Mouse (Mus musculus) lung, adult 2 months (tissue): ENCODE measurements around the gene Spata5. TPM values are rescaled to one million over a fixed set of nuclear protein-coding genes. Genes with fewer than 3 reads are reported as not detected.
"Not testable (repeated sequence)": the region's sequence is repeated elsewhere in the genome, so short reads cannot be mapped to it uniquely, and the experiment has no call there.

Source experiments
- DNase-seq: peaks from one replicate; pipeline ENCODE4 v3.0.0; 2022
- H3K4me1 ChIP-seq: fragments of 200-500 bp; 2 replicates; pipeline ENCODE4 v1.6.1; 2011; ENCODE audit warnings: low read length; ENCODE audit not compliant: control insufficient read depth, insufficient read depth
- H3K4me3 ChIP-seq: fragments of 200-500 bp; replicated peaks from 2 replicates; pipeline ENCODE3; 2011; ENCODE audit warnings: low read depth, mild to moderate bottlenecking, control low read depth, low read length; ENCODE audit errors: extremely low read depth
- CTCF ChIP-seq: fragments of 200-500 bp; IDR thresholded peaks from 2 replicates; pipeline ENCODE4 v1.5.1; 2011; ENCODE audit warnings: mild to moderate bottlenecking, low read length, control low read depth; ENCODE audit not compliant: insufficient read depth
- POLR2A ChIP-seq: fragments of 200-500 bp; IDR thresholded peaks from 2 replicates; pipeline ENCODE4 v1.6.1; 2011; ENCODE audit warnings: low read depth, mild to moderate bottlenecking, control low read depth, low read length, borderline replicate concordance; ENCODE audit errors: extremely low read depth
- WGBS: fragments of 180-500 bp; shearing (Covaris S2); methylation state at CpG from one replicate; pipeline ENCODE4 v1.1.7; 2018; 5-methylcytosine and 5-hydroxymethylcytosine counted together
- polyA plus RNA-seq: library from polyadenylated mRNA; depleted of rRNA; stranded (reverse); fragments of >200 nt; gene quantifications from 2 replicates; pipeline ENCODE4 v1.2.3, GENCODE M21; 2012

Gene Spata5
- polyA plus RNA-seq, 1 experiment: 2.4 TPM

DNA sequence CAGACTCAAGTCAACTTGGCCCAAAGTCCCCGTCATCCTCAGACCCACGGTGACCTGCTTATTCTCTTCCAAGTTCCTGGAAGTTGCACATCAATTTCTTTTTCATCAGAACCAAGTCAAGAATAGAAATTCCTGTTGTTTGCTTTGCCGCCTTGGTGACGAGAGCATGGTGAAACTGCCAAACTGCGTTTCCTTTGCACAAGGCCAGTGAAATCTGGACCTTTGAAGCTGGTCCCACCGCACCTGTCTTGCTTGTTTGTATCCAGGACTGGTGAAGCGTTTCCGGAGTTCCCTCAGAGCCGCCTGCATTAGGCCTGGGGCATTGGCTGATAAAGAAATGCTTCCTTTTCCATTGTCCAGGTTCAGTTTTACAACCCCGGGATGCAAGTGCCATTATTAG lies 176.0 kb downstream of the Spata5 start:
- Histone ChIP-seq H3K4me3 (no peak overlapping the region), H3K4me1 (no peaks in the 10 kb centered on the region)
- WGBS: 47% methylated on average over 10 of the region's 10 CpGs
- no peak for TF ChIP-seq CTCF
- no peak for TF ChIP-seq POLR2A
- no peak for DNase-seq

DNA sequence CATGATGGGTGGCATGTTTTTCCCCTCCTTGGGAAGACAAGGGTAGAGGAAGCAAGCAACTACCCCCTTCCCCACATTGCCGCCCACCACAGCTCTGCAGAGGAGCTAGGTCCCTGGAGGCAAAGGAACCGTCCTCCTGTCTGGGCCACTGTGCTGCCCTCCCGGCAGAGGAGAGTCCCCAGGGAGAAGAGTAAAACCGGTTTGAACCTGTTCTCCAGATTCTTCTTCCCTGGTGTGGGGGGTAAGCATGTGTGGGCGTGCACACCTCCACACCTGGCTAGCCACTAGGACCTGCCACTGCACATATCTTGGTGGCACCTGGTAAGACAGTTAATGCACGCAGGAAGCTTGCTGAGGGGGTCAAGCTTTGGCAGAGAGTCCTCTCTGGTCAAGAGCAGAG lies 176.8 kb downstream of the Spata5 start:
- TF ChIP-seq POLR2A (no peak), CTCF (no peak)
- H3K4me1 ChIP-seq: no peaks in the 10 kb centered on the region
- 66% methylated on average over 6 of the region's 6 CpGs for WGBS
- no peak for DNase-seq
- no peak overlapping the region for H3K4me3 ChIP-seq

DNA sequence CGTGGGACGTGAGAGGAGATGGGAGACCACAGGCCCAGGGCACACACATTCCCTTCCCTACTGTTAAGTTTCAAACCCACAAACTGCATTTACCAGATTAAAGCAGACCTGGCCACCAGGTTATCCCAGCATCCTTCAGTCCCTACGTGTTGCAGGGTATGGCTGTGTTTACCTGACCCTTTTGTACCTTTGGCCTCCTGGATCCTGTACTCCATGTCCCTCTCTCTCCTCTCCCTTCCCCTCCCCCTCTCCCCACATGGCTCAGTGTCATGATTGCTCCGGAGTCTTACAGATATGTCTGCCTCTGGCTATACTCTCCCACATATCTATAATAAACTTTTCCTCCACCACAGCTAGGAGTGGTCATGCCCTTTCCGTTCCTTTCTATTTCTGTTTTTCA lies 177.5 kb downstream of the Spata5 start:
- DNase-seq: no peak
- no peak for TF ChIP-seq CTCF
- Histone ChIP-seq H3K4me1 (no peaks in the 10 kb centered on the region), H3K4me3 (no peak overlapping the region)
- WGBS: 76% methylated on average over 5 of the region's 5 CpGs

DNA sequence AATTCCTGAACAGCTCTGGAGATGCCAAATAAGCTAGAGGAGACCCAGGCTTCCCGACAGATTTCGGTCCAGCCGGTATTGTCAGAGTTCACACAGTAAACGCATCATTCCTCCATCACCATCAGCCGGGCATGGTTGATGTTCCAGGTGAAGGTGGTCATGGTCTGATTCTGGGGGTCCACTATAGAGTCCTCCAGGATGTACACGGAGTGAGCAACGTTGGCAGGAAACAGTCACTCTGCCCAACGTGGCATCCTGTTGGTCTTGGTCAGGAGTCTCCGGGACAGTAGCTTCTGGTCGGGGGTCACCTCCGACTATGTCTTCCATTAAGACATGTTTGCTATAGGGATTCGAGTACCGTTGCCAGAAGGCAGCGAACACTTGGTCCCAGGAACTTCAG lies 179.9 kb downstream of the Spata5 start:
- H3K4me3 ChIP-seq, H3K4me1 ChIP-seq, DNase-seq: not testable (repeated sequence)
- 82% methylated on average over 14 of the region's 14 CpGs for WGBS

DNA sequence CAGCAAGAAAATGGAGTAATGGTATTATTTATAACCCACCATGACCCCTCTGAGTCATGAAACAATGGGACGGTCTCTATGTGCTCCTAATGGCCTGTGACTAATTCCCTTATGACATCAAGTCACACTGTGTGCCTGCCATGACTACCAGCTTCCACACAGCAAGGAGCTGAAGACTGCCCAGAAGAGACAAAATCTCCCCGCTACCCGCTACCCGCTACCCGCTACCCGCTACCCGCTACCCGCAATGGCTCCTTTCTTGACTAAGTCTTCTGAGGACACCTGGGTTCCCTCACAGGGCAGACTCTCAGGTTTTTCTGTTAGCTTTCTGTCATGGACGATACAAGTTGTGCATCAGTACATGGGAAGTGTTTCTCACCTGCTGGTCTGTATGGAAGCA lies 182.7 kb downstream of the Spata5 start:
- Histone ChIP-seq H3K4me1 (peaks cover 5% of the 10 kb centered on the region; the same call in 1 of the 2 replicates), H3K4me3 (no peak overlapping the region)
- no peak for DNase-seq
- TF ChIP-seq CTCF (no peak), POLR2A (no peak)
- WGBS: 95% methylated on average over 9 of the region's 9 CpGs

DNA sequence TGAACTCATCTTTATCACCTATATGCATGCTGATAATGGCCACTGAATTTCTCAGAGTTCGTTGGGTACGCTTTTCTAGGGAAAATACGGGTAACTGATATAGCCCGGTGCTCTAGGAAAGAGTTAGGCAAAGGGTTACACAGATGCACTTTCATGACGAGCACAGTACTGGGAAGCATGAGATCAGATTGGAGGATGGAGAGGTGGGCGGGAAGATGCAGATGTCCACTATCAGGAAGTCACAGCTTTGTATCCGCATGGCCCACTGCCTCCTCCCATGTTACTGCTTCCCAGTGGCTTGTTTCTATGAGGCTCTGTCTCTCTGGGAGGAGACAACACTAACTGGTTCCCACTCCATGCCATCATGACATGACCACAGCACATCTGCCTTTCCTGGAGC lies 183.2 kb downstream of the Spata5 start:
- DNase-seq: no peak
- WGBS: 84% methylated on average over 7 of the region's 7 CpGs
- TF ChIP-seq CTCF (no peak), POLR2A (no peak)
- Histone ChIP-seq H3K4me1 (peaks cover 5% of the 10 kb centered on the region; the same call in 1 of the 2 replicates), H3K4me3 (no peak overlapping the region)

DNA sequence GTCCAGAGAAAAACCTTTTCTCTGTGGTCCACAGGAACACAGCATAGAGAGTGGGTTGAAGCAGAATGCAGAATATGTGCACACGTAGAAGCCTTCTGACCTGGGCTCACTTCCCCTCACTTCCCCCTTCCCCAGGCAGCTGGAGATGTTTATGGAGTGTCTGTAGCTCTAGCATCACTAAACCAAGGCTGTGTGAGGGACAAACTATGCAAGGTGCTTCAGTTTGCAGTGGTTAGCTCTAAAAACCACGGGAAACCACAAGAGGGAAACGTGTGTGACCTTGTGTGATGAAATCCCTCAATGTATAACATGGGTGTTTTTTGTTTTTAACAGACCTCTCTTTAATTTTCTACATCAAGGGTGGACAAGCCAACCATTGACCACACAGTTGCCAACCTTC lies 183.8 kb downstream of the Spata5 start:
- WGBS: 79% methylated on average over 3 of the region's 3 CpGs
- peaks cover 5% of the 10 kb centered on the region; the same call in 1 of the 2 replicates for H3K4me1 ChIP-seq
- TF ChIP-seq POLR2A: no peak
- no peak for TF ChIP-seq CTCF
- no peak for DNase-seq
- no peak overlapping the region for H3K4me3 ChIP-seq

DNA sequence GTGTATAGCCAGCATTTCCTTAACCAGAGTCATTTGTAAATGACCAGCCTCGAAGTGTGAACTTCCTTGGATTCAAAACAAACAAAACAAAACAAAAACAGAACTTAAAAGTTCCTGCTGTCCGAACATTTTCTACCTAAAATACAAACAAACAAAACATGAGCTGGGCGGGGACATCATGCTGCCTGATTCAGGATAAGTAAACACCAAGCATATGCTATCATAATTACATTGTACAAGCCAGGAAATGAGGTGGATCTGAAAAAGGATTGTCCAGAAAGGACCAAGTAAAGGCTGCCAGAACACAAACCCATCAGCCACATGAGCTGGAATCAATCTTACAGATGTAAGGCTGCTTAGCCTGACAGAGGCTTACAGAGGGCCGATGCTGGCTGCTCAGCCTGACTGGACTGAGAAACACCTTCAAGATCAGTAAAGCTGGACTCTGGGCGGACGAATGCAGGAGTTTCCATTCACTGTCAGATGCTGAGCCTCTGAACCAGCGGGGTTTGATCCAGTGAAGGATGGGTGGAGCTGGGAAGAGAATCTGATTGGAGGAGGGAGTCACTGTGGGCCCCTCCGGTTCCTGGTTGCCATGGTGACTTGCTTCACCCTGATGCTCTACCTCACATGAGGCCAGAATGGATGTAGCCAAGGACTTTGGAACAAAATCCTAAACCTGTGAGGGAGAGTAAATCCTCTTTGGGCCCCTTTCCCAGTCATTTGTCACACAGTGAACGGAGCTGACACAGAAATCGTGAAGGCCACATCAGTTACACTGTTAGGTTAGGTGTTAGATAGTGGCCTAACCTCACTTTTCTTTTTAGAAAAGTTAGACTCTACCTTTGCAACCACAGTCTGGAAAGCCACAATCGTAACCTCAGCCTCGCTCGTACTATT lies 185.5 kb downstream of the Spata5 start:
- WGBS: 43% methylated on average over 13 of the region's 13 CpGs
- no peak overlapping the region for H3K4me3 ChIP-seq
- DNase-seq: no peak
- peaks cover 5% of the 10 kb centered on the region; the same call in 1 of the 2 replicates for H3K4me1 ChIP-seq
- TF ChIP-seq POLR2A: no peak
- TF ChIP-seq CTCF: no peak

DNA sequence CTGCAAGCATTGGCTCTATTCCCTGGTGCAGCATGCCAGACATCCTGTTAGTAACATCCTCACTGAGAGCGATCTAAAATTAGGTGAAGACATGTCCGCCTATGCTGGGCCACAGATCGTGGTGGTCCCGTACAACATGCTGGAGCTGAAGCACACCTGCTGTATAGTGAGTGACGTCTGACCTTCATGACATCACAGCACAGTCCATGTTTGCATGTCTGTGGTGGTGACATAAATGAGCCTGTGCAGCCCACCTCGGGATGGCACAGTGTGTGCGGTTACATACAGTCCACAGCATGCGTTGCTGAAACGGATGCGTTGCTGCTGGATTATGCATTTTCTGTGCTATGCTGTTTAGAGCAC lies 186.2 kb downstream of the Spata5 start:
- WGBS: 52% methylated on average over 10 of the region's 10 CpGs
- no peak overlapping the region for H3K4me3 ChIP-seq
- DNase-seq: no peak
- peaks cover 5% of the 10 kb centered on the region; the same call in 1 of the 2 replicates for H3K4me1 ChIP-seq
- TF ChIP-seq CTCF (no peak), POLR2A (no peak)

DNA sequence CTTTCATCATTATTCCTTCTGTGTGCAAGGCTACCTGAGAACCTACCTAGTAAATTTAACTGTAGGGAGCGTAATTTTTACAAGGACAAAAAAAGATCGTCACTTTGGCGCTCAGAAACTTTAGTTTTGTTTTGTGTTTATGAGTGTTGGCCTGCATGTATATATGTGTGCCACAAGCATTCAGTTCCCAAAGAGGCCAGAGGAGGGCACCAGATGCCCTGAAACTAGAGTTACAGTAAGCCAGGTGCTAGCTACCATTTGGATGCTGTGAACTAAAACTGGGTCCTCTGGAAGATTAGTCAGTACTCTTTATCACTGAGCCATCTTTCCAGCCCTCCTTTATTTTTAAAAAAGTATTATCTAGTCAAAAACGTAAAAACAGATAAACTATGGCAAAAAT lies 189.2 kb downstream of the Spata5 start:
- WGBS: 93% methylated on average over 4 of the region's 4 CpGs

DNA sequence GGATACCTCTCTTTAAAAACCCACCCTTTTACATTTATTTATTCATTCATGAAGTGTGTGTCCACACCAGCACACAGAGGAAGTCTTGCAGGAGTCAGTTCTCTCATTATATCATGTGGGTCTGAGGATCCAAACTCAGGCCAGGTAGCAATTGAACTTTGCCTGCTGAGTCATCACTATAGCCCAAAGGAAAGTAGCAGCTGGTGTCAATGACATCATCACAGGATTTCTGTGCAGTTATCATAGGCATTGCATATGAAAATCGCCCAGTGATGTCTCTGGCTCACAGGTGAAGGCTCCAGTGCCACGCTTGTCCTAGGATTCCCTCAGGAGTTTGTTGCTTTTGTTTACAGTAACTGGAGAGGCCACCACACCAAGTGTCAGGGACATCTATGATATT lies 191.0 kb downstream of the Spata5 start:
- no peak for DNase-seq
- 91% methylated on average over 2 of the region's 2 CpGs for WGBS
- TF ChIP-seq POLR2A: no peak
- TF ChIP-seq CTCF: no peak
- Histone ChIP-seq H3K4me3 (no peak overlapping the region), H3K4me1 (peaks cover 5% of the 10 kb centered on the region; the same call in 1 of the 2 replicates)

More for the DNA sequence above, 189.2 kb downstream of the Spata5 start:
- no peak for TF ChIP-seq CTCF
- TF ChIP-seq POLR2A: no peak
- Histone ChIP-seq H3K4me3 (no peak overlapping the region), H3K4me1 (peaks cover 7% of the 10 kb centered on the region)
- DNase-seq: no peak
